Comparison of ENCODE assay signal across 9 mouse cellular contexts in the genomic region with DNA sequence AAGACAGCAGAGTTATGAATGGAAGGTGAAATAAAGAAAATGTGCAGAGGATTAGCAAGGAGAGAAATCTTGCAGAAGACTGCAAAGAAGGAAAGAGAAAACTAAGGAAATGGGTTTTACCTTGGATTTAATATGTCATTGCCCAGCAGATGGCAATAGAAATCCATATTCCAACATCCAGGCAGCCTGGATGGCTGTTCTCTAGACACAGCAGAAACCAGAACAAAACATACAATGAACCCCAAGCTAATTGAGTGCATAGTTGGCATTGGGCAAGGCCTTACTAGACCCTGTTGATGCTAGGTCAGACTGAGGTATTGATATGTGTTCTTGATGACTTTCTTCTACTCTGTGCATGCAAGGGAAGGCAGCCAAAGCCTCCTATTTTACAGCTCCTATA. TPM values are rescaled to one million over a fixed set of nuclear protein-coding genes. Genes with fewer than 3 reads are reported as not detected.
DNase-seq lines count a peak whose midpoint lies in the region; ATAC-seq and TF ChIP-seq lines count a peak whose summit lies in the region.
"Had no signal": no experiment of that assay in that cellular context is flagged by ENCODE, and none has a peak within 500 bp of the region (broad histone marks: within the 10 kb centered on the region; RNA-seq: fewer than 3 reads in every experiment).

No protein-coding gene starts in this region.

- H3K36me3 ChIP-seq in midbrain, postnatal 0 days (ENCODE audit: insufficient read depth, low read length): no peaks in the 10 kb centered on the region
- H3K36me3 ChIP-seq: stomach, embryonic 15.5 days had no signal

- H3K4me3 ChIP-seq in gastrocnemius, adult 2 months: no peak overlapping the region
- no peak overlapping the region for H3K4me3 ChIP-seq in midbrain, postnatal 0 days (ENCODE audit: low read depth, low read length)
- H3K4me3 ChIP-seq: stomach, embryonic 15.5 days had no signal

- no peak overlapping the region for H3K4me2 ChIP-seq in midbrain, postnatal 0 days (ENCODE audit: low read depth, low read length, poor library complexity, severe bottlenecking)
- H3K4me2 ChIP-seq: stomach, embryonic 15.5 days had no signal

- ATAC-seq in midbrain, postnatal 0 days (ENCODE audit: low FRiP score): peak; percentile 58
- no peak for ATAC-seq in megakaryocyte, adult 5-6 weeks (ENCODE audit: poor library complexity, severe bottlenecking)
- ATAC-seq in erythroblast, adult 5-6 weeks (replicated peaks; ENCODE audit: low FRiP score, poor library complexity, severe bottlenecking): no peak

- no peak overlapping the region for H3K27ac ChIP-seq in gastrocnemius, adult 2 months
- no peak overlapping the region for H3K27ac ChIP-seq in midbrain, postnatal 0 days (ENCODE audit: low read depth, low read length)
- H3K27ac ChIP-seq: stomach, embryonic 15.5 days had no signal

- H3K4me1 ChIP-seq in midbrain, postnatal 0 days (ENCODE audit: insufficient read depth, low read length): no peaks in the 10 kb centered on the region
- H3K4me1 ChIP-seq: stomach, embryonic 15.5 days had no signal

- no peak overlapping the region for H3K9ac ChIP-seq in midbrain, postnatal 0 days (replicated peaks; ENCODE audit: low read length, poor library complexity, severe bottlenecking)
- H3K9ac ChIP-seq: stomach, embryonic 15.5 days had no signal

- no peaks in the 10 kb centered on the region for H3K9me3 ChIP-seq in midbrain, postnatal 0 days (ENCODE audit: low read length)
- H3K9me3 ChIP-seq: stomach, embryonic 15.5 days had no signal

- H3K27me3 ChIP-seq in midbrain, postnatal 0 days (ENCODE audit: insufficient read depth, low read length): no peaks in the 10 kb centered on the region
- H3K27me3 ChIP-seq: stomach, embryonic 15.5 days had no signal

- intact Hi-C loops in gastrocnemius, adult 2 months (cut with DNase I): loop anchor here (10.0 kb wide), 1 partner anchor 315 kb away; no protein-coding TSS in a partner anchor

- no peak for DNase-seq in gastrocnemius, adult 2 months
- DNase-seq in gastrocnemius, postnatal 4 days (ENCODE audit: low spot score in 2 of 2): no peak
- DNase-seq in ovary, postnatal 14 days (ENCODE audit: low spot score): peak; percentile 7
- DNase-seq in ovary, adult 18-20 months (ENCODE audit: low spot score): no peak
- DNase-seq in kidney, postnatal 14 days: peak; percentile 11
- DNase-seq in midbrain, postnatal 0 days (ENCODE audit: low spot score): peak; percentile 79

- peak; percentile 62 for TF ChIP-seq CTCF in gastrocnemius, adult 2 months (IDR thresholded peaks at IDR 0.05)
- peak; percentile 86 for TF ChIP-seq CTCF in midbrain, postnatal 0 days (IDR thresholded peaks at IDR 0.05)

RNA-seq across cellular contexts. Expression of a gene that starts 43.0 kb away (rescaled TPM):
- total RNA-seq in gastrocnemius, adult 2 months (2021): 100 to 1,000 TPM in 1 of 2 experiments, 10 to 100 TPM in 1; 86.6 to 180 TPM
- total RNA-seq in gastrocnemius, postnatal 4 days (2021): 1 to 10 TPM; 8.8 to 8.9 TPM
- 22.0 and 32.4 TPM in 2 replicates for total RNA-seq in midbrain, postnatal 0 days (2014; rRNA removed)
- polyA plus RNA-seq in midbrain, postnatal 0 days (2015; fragmentation: Nextera tagmentation; extraction: Ambion mirVana): 18.1 and 25.8 TPM in 2 replicates
- 1.7 and 2.1 TPM in 2 replicates for total RNA-seq in megakaryocyte, adult 5-6 weeks (2015)
- 4.1 and 7.7 TPM in 2 replicates for total RNA-seq in megakaryocyte, adult 5-6 weeks (2017)
- total RNA-seq in erythroblast, adult 5-6 weeks (2015; ENCODE audit: low replicate concordance): 46.7 and 53.5 TPM in 2 replicates
- total RNA-seq in erythroblast, adult 5-6 weeks (2017; ENCODE audit: low replicate concordance): 139 and 168 TPM in 2 replicates

RNA-seq across cellular contexts. Expression of a gene that starts 58.8 kb away (rescaled TPM):
- total RNA-seq in gastrocnemius, adult 2 months (2021): 10 to 100 TPM; 12.0 to 19.1 TPM
- 10 to 100 TPM; 45.6 to 52.9 TPM for total RNA-seq in gastrocnemius, postnatal 4 days (2021)
- 8.8 and 9.7 TPM in 2 replicates for total RNA-seq in midbrain, postnatal 0 days (2014; rRNA removed)
- 18.6 and 18.9 TPM in 2 replicates for polyA plus RNA-seq in midbrain, postnatal 0 days (2015; fragmentation: Nextera tagmentation; extraction: Ambion mirVana)
- total RNA-seq in megakaryocyte, adult 5-6 weeks (2015): 1,533 and 1,715 TPM in 2 replicates
- total RNA-seq in megakaryocyte, adult 5-6 weeks (2017): 1,919 and 2,040 TPM in 2 replicates
- 617 and 762 TPM in 2 replicates for total RNA-seq in erythroblast, adult 5-6 weeks (2015; ENCODE audit: low replicate concordance)
- 402 and 528 TPM in 2 replicates for total RNA-seq in erythroblast, adult 5-6 weeks (2017; ENCODE audit: low replicate concordance)

Comparison
In these comparisons a context has a peak if more than half of its experiments do, and no peak if none do; other contexts are left out.
1. DNase-seq: peak in ovary, postnatal 14 days (single experiment), kidney, postnatal 14 days (single experiment) and midbrain, postnatal 0 days (single experiment); none in gastrocnemius, adult 2 months (single experiment), gastrocnemius, postnatal 4 days (0 of 2) and ovary, adult 18-20 months (single experiment).
2. RNA of a gene that starts 58.8 kb away (total RNA-seq): 1,533 to 2,040 TPM in megakaryocyte, adult 5-6 weeks and 402 to 762 TPM in erythroblast, adult 5-6 weeks; 45.6 to 52.9 TPM in gastrocnemius, postnatal 4 days, 12.0 to 19.1 TPM in gastrocnemius, adult 2 months and 8.8 to 9.7 TPM in midbrain, postnatal 0 days; every median in the first group is over 4 times any median in the second.